Mouse (Mus musculus) brown adipose tissue, adult 24 weeks (tissue): ENCODE results near the gene Ccdc103. TPM values are rescaled to one million over a fixed set of nuclear protein-coding genes. Genes with fewer than 3 reads are reported as not detected.
A peak's percentile ranks its signal among the peaks of the same experiment; 100 is the strongest.

Experiments
- H3K27ac ChIP-seq: fragments of 200-500 bp; replicated peaks from 2 replicates; pipeline ENCODE4 v1.5.1; 2012; ENCODE audit warnings: low read depth, mild to moderate bottlenecking, low read length
- H3K4me1 ChIP-seq: fragments of 200-500 bp; 2 replicates; pipeline ENCODE4 v1.6.1; 2012; ENCODE audit warnings: low read length, mixed read lengths; ENCODE audit not compliant: control insufficient read depth, insufficient read depth, insufficient read length
- H3K4me3 ChIP-seq: fragments of 200-500 bp; 2 replicates; pipeline ENCODE4 v1.5.1; 2012; ENCODE audit warnings: low read depth, mild to moderate bottlenecking, low read length, moderate library complexity; ENCODE audit not compliant: insufficient read depth
- polyA plus RNA-seq: library from polyadenylated mRNA; stranded (reverse); fragments of >200 nt; gene quantifications from 2 replicates; pipeline ENCODE4 v1.2.4, GENCODE M21; 2012; ENCODE audit not compliant: missing spikeins, insufficient read depth, insufficient read length

Ccdc103 gene
- polyA plus RNA-seq, 1 experiment: not detected

DNA sequence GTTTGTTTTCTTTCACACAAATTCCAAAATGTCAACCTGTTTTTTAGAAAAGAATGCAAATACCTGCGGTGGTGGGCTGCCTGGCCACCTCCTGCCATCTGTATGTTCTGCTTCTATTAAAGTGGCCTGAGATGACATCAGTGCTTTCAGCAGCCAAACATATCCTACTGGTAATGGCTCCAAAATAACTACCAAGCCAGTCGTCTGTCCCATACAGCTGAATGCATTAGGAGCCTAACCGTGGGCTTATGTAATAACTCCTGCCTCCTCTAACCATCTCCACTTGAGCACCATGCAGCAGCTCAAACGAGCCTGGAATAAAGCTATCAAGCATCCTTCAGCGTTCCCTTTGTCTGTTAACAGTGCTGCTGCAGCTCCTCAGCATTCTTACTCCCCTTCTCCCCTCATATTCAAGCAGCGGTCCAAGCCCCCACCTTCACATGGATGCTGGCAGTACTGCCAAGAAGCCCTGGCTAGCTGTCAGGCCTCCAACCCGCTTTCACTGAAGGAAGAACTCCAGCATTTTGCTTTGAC is 6.1 kb upstream of the Ccdc103 start:
- H3K27ac ChIP-seq: no peak overlapping the region
- no peaks in the 10 kb centered on the region for H3K4me1 ChIP-seq
- no peak overlapping the region for H3K4me3 ChIP-seq

- Histone ChIP-seq H3K27ac (no peak overlapping the region), H3K4me1 (0 out of 2 replicates have a peak, but pooled peaks cover 2% of the 10 kb centered on the region), H3K4me3 (no peak overlapping the region)
Observed at GRCm38 (mm10) chr11:102879558-102879957, 1.4 kb upstream of the Ccdc103 start.

DNA sequence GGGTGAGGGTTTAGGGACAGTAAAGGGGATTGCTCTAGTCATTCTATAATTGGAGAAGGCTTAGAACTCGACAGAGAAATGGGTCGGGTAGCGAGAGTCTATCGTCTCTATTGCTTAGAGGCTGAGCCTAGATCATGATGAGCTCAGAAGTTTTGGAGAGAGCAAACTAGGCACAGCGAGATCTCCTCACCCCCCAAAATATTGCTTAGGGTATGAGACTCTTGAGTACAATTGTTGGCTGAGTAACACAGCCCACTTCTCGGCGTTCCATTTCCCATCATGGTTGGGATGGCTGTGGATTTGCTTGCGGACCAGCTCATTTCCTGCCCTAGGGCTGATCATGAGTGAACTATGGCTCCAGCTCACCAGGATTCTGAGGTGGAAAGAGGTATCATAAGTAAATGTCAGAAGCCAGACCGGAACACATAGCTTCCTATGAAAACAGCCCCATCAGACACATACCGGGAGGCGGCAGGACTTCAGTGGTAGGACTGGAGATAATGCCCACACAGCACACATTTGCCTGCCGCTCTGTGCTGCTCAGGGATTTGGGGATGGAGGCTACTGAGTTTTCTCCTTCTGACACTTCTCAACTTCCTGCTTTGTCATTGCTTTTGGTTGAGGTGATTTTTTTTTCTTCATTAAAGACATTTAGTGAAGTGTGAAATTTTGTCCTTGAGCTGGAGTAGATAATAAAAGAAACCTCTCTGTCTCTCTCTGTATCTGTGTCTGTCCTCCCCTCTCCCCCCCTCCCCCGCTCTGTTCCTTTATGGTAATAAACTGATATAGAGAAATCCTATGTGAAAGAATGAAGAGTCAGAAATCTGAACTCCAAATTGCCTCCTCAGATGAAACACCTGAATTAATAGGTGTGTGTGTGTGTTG is 552 bp downstream of the Ccdc103 start:
- Histone ChIP-seq H3K4me1 (0 out of 2 replicates have a peak, but pooled peaks cover 2% of the 10 kb centered on the region), H3K4me3 (peak overlapping the region; percentile 76), H3K27ac (no peak overlapping the region)

- Histone ChIP-seq H3K4me1 (0 out of 2 replicates have a peak, but pooled peaks cover 2% of the 10 kb centered on the region), H3K27ac (no peak within 1 kb of the TSS), H3K4me3 (no peak within 1 kb of the TSS)
Observed at GRCm38 (mm10) chr11:102884616-102885219, 3.7 kb downstream of the Ccdc103 start, which contains the start of gene Fam187a. Gene Fam187a, plus strand, starts transcription at chr11:102885169.

DNA sequence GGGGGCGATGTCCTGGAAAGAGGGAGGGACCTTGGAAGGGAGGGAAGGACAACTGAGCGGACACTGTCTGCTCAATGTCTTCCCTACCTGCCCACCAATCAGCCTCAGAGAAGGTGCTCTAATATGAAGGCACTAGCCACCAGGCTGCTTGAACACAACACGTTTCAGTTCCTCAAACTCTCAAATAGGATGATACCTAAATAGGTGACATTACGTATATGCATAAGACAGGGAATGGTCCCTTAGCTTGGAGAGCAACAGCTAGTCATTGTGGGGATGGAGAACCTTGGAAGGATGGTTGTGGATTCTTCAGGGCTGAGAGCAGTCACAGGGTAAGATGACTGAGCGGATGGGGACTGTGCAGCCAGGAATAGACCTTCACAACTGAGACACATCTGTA is 6.4 kb downstream of the Ccdc103 start:
- Histone ChIP-seq H3K27ac (no peak overlapping the region), H3K4me1 (no peaks in the 10 kb centered on the region), H3K4me3 (no peak overlapping the region)

DNA sequence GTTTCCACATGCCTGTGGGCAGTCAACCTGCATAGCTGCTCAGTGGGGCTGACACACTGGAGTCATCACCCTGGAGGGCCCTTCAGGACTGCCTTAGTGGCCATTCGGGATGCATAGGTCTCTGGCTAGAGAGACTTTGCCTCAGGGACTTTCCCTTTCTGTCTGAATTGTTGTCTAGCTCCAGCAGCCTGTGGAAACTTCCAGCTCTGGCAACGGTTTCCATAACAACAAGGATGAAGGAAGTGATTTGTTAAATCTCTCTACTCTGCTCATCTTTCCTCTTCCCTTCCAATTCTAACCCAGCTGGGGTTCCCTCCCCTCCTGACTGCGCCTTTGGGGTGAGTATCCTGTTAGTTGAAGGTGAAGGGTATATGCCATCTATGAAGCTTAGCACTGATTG is 7.1 kb downstream of the Ccdc103 start:
- Histone ChIP-seq H3K4me3 (no peak overlapping the region), H3K4me1 (no peaks in the 10 kb centered on the region), H3K27ac (no peak overlapping the region)

DNA sequence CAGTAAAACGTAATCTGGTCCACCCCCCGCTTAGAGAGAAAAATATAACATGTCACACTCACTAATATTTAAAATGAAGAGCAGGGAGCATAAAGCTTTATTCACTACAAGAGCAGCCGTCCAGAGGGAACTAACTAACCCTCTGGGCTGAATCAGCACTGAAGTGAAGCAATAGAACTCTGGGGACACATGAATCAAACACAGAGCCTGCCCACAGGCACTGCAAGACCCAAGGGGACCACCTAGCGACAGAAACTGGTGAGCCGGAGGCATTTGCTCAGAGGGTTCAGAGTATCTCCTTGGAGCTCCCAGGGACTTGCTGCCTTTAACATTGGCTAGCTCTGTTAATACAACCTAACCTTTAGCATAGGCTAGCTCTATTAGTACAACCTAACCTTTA is 9.1 kb downstream of the Ccdc103 start:
- H3K4me3 ChIP-seq: no peak overlapping the region
- no peak overlapping the region for H3K27ac ChIP-seq
- H3K4me1 ChIP-seq: no peaks in the 10 kb centered on the region

DNA sequence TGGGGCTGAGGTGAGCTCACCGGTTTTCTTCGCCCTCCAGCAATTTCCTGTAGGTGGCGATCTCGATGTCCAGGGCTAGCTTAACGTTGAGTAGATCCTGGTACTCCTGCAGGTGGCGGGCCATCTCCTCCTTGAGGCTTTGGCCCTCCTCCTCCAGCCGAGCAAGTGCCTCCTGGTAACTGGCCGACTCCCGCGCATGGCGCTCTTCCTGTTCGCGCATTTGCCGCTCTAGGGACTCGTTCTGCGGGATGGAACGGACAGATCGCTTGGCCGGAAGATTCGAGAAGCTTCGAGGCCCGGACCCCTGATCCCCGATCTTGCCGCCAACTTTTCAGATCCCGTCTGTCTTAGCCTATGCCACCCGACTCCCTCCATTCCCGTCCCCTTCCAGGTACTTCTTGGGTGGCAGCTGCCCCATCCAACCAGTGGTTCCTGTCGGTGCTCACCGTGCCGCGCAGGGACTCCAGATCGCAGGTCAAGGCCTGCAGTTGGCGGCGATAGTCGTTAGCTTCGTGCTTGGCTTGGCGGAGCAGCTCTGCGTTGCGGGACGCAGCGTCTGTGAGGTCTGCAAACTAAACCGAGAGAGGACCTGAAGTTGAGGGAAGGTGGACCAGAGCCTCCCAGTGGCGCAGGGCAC is 12.1 kb downstream of the Ccdc103 start:
- no peaks in the 10 kb centered on the region for H3K4me1 ChIP-seq
- H3K27ac ChIP-seq: no peak overlapping the region
- H3K4me3 ChIP-seq: peak overlapping the region; percentile 39

- H3K4me3 ChIP-seq: no peak overlapping the region
- no peak overlapping the region for H3K27ac ChIP-seq
- H3K4me1 ChIP-seq: no peaks in the 10 kb centered on the region
Observed at GRCm38 (mm10) chr11:102894716-102895115, 13.7 kb downstream of the Ccdc103 start.

DNA sequence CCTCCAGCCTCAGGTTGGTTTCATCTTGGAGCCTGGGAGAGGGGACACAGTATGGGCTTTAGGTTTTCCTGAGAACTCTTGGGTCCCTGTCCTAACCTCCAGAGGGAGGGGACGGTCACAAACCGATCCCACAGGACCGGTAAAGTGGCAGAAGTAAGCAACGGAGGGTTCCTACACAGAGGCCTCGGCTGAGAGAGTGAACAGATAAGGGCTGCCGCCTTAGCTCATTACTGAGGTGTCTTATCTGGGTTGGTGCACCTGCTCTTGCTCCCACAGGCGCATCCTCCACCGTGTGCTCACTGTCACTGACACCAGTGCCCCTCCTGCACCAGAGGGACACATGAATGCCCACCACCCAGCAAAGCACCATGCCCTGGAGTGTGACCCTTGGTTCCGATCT is 14.8 kb downstream of the Ccdc103 start:
- Histone ChIP-seq H3K4me3 (no peak overlapping the region), H3K27ac (no peak overlapping the region), H3K4me1 (no peaks in the 10 kb centered on the region)

- Histone ChIP-seq H3K27ac (no peak overlapping the region), H3K4me3 (no peak overlapping the region), H3K4me1 (no peaks in the 10 kb centered on the region)
Observed at GRCm38 (mm10) chr11:102896641-102897040, 15.6 kb downstream of the Ccdc103 start.

GRCm38 (mm10) chr11:102898408-102898807 is 17.4 kb downstream of the Ccdc103 start:
- Histone ChIP-seq H3K4me1 (no peaks in the 10 kb centered on the region), H3K4me3 (no peak overlapping the region), H3K27ac (no peak overlapping the region)

GRCm38 (mm10) chr11:102900763-102901162 is 19.8 kb downstream of the Ccdc103 start, which contains the start of gene Gfap:
Gene Gfap, minus strand, starts transcription at chr11:102900912.
- Histone ChIP-seq H3K4me3 (no peak within 1 kb of the TSS), H3K4me1 (no peaks in the 10 kb centered on the region)

DNA sequence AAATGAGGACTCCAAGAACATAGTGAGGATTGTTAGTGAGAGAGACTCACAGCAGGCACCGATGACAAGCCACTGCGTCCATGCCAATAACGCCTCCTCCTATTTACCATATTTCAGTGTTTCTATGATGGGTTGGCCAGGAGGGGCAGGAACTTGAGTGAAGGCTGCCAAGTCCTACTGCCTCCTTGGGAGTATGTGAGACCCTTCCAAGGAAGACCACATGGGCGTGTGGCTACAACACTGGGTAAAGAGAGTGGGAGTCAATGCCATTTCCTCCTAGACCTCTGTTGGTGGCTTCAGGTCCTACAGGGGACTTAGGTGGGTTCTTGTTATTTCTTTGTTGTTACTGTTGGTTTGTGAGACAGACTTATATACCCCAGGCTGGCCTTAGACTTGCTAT is 20.2 kb downstream of the Ccdc103 start:
- Histone ChIP-seq H3K4me1 (no peaks in the 10 kb centered on the region), H3K4me3 (no peak overlapping the region), H3K27ac (no peak overlapping the region)

More at GRCm38 (mm10) chr11:102900763-102901162, 19.8 kb downstream of the Ccdc103 start, which contains the start of gene Gfap:
- no peak within 1 kb of the TSS for H3K27ac ChIP-seq

- Histone ChIP-seq H3K4me3 (no peak overlapping the region), H3K27ac (no peak overlapping the region), H3K4me1 (no peaks in the 10 kb centered on the region)
Observed at GRCm38 (mm10) chr11:102902107-102902506, 21.1 kb downstream of the Ccdc103 start.
